Mouse (Mus musculus): ENCODE results near the gene Scp2. TPM values are rescaled to one million over a fixed set of nuclear protein-coding genes. Genes with fewer than 3 reads are reported as not detected.
A peak's percentile ranks its signal among the peaks of the same experiment; 100 is the strongest.

The Scp2 gene
- total RNA-seq, 2 experiments from 2014 or later = 140 to 152 TPM

- H3K4me3 ChIP-seq = no peak overlapping the region
- intact Hi-C loops (cut with DNase I) = no loop called here
- peak overlapping the region; percentile 28; the same call in 1 of the 2 replicates for H3K27ac ChIP-seq
- no peak for TF ChIP-seq CTCF (IDR thresholded peaks at IDR 0.05)
- DNase-seq = no peak
These were observed 77.5 kb downstream of the Scp2 start for GRCm38 (mm10) chr4:108067261-108067660.

DNA sequence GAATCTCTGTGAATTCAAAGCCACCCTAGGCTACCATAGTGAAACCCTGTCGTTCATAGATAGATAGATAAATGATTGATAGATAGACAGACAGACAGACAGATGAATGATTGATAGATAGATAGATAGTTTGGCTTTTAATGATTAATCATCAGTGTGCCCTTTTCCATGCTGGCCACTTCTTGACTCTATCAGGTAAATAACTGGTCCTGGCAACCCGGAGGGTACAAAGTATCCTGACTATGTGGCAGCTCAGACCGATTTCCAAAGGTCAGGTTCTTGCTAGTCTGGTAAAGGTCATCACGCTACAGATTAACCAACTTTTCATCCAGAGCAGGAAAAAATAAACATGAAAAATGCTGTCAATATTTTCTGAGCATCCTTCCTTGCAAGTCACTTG lies 78.2 kb downstream of the Scp2 start:
- no peak overlapping the region for H3K4me3 ChIP-seq
- 0 out of 2 replicates have a peak overlapping the region, but pooled peaks have one; percentile 10 for H3K27ac ChIP-seq
- intact Hi-C loops (cut with DNase I) = no loop called here
- no peak for TF ChIP-seq CTCF (IDR thresholded peaks at IDR 0.05)
- DNase-seq = no peak

DNA sequence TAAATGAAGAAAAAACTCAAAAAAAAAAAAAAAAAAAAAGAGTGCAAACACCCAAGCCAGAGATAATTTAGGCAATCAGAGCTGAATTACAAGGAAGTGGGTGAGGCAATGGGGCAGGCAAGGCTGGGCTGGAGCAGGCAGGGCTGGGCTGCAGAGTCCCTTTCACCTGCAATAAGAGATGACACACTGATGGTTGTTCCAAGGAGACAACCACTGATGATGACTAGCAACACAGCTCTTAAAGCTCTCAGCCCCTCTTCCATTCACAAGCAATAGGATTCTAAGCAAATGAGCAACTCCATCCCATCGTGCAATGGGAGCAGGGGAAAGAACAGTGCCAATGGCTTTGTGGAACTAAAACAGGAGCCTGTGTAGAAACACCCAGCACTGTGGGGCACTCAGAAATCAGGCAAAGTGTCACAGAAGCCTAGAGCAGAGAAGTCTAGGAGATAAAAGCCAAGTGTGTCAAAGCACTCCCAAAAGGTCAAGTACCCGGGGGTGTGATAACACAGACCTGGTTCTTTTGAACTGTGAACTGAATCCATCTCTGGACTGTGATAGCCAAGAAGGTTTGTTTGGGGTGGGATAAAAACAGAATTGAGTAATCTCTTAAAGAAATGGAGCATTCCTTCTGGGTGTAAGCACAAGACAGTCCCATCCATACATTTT lies 79.5 kb downstream of the Scp2 start:
- intact Hi-C loops (cut with DNase I) = no loop called here
- peak overlapping the region; percentile 20; the same call in 1 of the 2 replicates for H3K27ac ChIP-seq
- no peak overlapping the region for H3K4me3 ChIP-seq
- DNase-seq = no peak
- no peak for TF ChIP-seq CTCF (IDR thresholded peaks at IDR 0.05)

DNA sequence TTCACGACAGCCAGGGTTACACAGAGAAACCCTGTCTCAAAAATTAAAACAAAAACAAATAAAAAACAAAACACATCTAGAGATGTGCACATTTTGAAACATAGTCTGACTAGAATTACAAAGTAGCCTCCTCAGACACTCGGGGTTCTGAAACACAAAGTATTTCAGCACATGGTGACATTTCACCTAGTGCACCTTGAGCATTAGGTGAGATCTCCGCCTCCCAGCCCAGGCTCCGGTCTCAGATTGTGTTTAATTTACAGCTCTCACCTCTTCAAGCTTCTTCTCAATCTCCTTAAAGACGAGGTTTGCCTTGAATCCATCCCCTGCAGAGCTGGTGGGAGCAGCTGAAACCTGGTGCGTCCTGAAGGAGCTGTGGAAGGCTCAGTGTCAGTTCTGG lies 81.2 kb downstream of the Scp2 start:
- intact Hi-C loops (cut with DNase I) = no loop called here
- no peak for TF ChIP-seq CTCF (IDR thresholded peaks at IDR 0.05)
- DNase-seq = no peak
- Histone ChIP-seq H3K4me3 (no peak overlapping the region), H3K27ac (no peak overlapping the region)

- Histone ChIP-seq H3K27ac (no peak overlapping the region), H3K4me3 (no peak overlapping the region)
- intact Hi-C loops (cut with DNase I) = no loop called here
- TF ChIP-seq CTCF (IDR thresholded peaks at IDR 0.05) = no peak
- no peak for DNase-seq
These were observed 82.3 kb downstream of the Scp2 start for GRCm38 (mm10) chr4:108062524-108062923.

DNA sequence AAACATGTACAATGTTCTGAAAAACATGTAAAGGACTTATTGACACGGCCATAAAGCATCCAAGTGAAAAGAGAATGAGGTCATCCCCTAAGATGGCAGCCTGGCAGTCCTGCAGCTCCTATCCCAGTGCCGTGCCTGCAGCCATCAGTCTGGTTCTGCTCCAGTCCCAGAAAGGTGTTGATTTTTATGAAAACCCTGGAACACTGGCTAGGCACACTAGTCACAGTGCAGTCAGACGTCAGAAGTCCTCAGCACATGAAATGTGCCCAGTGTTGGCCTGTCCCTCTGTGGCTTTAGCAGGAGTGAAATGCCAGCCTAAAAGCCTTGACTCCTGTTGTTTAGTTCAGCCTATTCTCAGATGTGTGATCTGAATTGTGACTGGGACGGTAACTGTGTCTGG lies 84.0 kb downstream of the Scp2 start:
- Histone ChIP-seq H3K4me3 (no peak overlapping the region), H3K27ac (peak overlapping the region; percentile 41; the same call in 1 of the 2 replicates)
- intact Hi-C loops (cut with DNase I) = no loop called here
- no peak for TF ChIP-seq CTCF (IDR thresholded peaks at IDR 0.05)
- no peak for DNase-seq

GRCm38 (mm10) chr4:108059601-108060379 lies 85.0 kb downstream of the Scp2 start:
- no peak overlapping the region for H3K27ac ChIP-seq
- no peak for TF ChIP-seq CTCF (IDR thresholded peaks at IDR 0.05)
- intact Hi-C loops (cut with DNase I) = no loop called here
- no peak for DNase-seq
- H3K4me3 ChIP-seq = no peak overlapping the region

GRCm38 (mm10) chr4:108058166-108058565 lies 86.6 kb downstream of the Scp2 start:
- no peak for TF ChIP-seq CTCF (IDR thresholded peaks at IDR 0.05)
- no peak overlapping the region for H3K4me3 ChIP-seq
- H3K27ac ChIP-seq = no peak overlapping the region
- DNase-seq = no peak
- intact Hi-C loops (cut with DNase I) = no loop called here

DNA sequence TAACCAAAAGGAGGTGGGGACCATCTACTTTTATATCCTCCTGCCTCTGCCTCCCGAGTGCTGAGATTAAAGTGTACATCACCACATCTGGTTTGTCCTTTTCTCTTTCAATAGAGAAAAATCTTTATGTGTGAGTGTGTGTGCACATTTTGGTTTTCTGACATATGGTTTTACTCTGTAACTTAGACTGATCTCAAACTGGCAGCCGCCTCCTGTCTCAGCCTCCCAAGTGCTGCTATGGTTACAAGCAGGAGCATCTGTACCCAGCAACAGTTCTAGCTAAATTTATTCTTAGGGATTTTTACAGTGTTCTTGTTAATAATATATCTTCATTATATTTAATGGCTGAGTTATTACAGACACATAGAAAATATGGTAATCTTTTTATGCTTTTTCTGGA lies 87.6 kb downstream of the Scp2 start:
- intact Hi-C loops (cut with DNase I) = no loop called here
- Histone ChIP-seq H3K27ac (no peak overlapping the region), H3K4me3 (no peak overlapping the region)
- DNase-seq = no peak
- no peak for TF ChIP-seq CTCF (IDR thresholded peaks at IDR 0.05)

DNA sequence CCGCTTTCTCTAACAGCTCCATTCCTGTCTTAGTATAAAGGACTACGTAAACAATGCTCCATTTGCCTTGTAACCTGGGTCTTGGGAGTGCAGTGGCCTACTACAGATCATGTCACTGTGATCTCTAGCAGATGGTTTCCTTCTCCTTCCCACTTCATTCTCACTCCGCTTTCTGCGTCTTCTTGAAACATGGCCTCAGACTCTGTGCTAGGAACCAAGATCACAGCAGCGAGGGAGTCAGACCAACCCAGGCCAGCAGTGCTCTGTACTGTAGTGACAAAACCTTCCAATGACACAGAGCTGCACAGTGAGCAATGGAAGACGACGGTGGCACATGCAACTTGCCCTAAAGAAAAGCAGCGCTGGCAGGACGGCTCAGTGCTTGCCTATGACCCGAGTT lies 88.9 kb downstream of the Scp2 start:
- Histone ChIP-seq H3K4me3 (no peak overlapping the region), H3K27ac (no peak overlapping the region)
- intact Hi-C loops (cut with DNase I) = no loop called here
- no peak for DNase-seq
- no peak for TF ChIP-seq CTCF (IDR thresholded peaks at IDR 0.05)

DNA sequence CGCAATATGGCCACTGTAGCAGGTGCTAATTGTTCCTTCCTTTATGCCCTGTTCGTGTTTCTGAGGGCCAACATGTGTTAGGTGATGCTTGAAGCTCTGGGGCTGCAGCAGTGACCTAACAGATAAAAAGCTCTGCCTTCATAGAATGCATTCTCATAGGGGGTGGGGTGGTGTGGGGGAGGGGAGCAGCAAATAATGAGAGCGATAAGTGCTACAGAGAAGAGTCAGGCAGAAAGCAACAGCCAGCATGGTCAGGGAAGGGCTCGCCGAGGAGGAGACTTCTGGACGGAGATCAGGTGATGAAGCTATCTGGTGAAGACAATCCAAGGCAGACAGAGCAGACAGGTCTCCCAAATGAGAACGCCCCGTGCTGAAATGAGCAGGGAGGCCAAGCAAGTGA lies 92.1 kb downstream of the Scp2 start:
- TF ChIP-seq CTCF (IDR thresholded peaks at IDR 0.05) = no peak
- intact Hi-C loops (cut with DNase I) = no loop called here
- Histone ChIP-seq H3K4me3 (no peak overlapping the region), H3K27ac (no peak overlapping the region)
- no peak for DNase-seq

GRCm38 (mm10) chr4:108051687-108052274 lies 93.0 kb downstream of the Scp2 start:
- Histone ChIP-seq H3K4me3 (no peak overlapping the region), H3K27ac (peak overlapping the region; percentile 24; the same call in 1 of the 2 replicates)
- DNase-seq = peak; percentile 71
- no peak for TF ChIP-seq CTCF (IDR thresholded peaks at IDR 0.05)
- intact Hi-C loops (cut with DNase I) = no loop called here

- peak; percentile 71 for DNase-seq
- no peak for TF ChIP-seq CTCF (IDR thresholded peaks at IDR 0.05)
- intact Hi-C loops (cut with DNase I) = no loop called here
- H3K4me3 ChIP-seq = no peak overlapping the region
- H3K27ac ChIP-seq = no peak overlapping the region
These were observed 98.7 kb downstream of the Scp2 start for GRCm38 (mm10) chr4:108046136-108046535.

Data from gastrocnemius, adult 2 months (tissue).